Mouse (Mus musculus): ENCODE results near the gene Slc35c2. TPM values are rescaled to one million over a fixed set of nuclear protein-coding genes. Genes with fewer than 3 reads are reported as not detected.
A peak's percentile ranks its signal among the peaks of the same experiment; 100 is the strongest.

The Slc35c2 gene
- polyA plus RNA-seq, 1 experiment from 2014 or later = 62.4 TPM

DNA sequence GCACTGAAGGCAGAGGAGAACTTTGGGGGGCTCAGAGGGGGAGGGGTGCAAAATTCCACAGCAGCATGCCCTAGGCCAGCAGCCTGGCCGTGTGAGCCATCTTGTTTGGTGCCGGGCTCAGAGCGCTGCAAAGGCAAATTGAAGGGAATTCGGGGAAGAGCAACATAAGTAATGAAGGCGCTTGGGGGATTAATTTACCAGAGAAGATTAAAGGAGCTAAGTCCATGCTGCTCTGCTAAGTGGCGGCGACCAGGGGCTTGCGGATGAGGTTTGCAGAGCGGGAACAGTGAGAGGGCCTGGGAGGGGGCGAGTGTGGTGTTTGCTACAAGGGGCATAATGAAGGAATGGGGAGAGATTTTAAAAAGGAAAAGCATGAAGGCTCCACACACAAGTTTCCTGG lies 8.3 kb downstream of the Slc35c2 start:
- no peak for ATAC-seq (ENCODE audit: low FRiP score, low TSS enrichment)
- Histone ChIP-seq H3K4me1 (ENCODE audit: insufficient read depth, low read length) (peaks cover 13% of the 10 kb centered on the region), H3K9ac (replicated peaks; ENCODE audit: low read length) (no peak overlapping the region), H3K9me3 (ENCODE audit: low read length) (no peaks in the 10 kb centered on the region), H3K4me3 (ENCODE audit: low read length) (no peak overlapping the region), H3K27ac (ENCODE audit: low read length) (no peak overlapping the region), H3K36me3 (ENCODE audit: insufficient read depth, low read length) (peaks cover 16% of the 10 kb centered on the region), H3K4me2 (replicated peaks; ENCODE audit: low read depth, low read length) (no peak overlapping the region), H3K27me3 (ENCODE audit: insufficient read depth, low read length) (0 out of 2 replicates have a peak, but pooled peaks cover under 1% of the 10 kb centered on the region)
- WGBS = 62% methylated on average over 10 of the region's 10 CpGs

DNA sequence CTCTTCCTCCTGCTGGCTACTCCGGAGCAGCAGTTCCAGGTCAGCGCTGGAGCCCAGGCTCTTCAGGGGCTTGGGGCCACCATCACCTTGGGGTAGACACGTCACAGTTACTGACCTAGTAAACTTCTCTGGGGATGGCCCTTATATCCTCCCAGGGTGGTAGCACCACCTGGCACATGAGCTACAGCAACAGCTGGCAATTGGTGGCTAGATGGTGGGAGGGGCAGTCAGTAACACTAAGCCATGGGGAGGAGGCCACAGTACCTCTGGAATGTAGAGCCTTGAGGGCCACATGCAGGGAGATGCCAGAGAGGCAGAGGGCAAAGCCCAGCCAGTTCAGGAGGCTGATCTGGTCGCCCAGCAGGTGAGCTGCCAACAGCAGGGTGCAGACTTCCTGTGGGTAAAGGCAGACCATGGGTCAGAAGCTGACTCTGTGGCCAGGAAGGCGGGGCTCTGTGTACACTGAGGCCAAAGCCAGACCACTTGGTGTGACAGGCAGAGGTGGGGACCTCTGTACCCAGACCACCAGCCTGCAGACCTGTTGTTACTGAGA lies 10.4 kb downstream of the Slc35c2 start:
- Histone ChIP-seq H3K9ac (replicated peaks; ENCODE audit: low read length) (no peak overlapping the region), H3K36me3 (ENCODE audit: insufficient read depth, low read length) (peaks cover 16% of the 10 kb centered on the region), H3K4me3 (ENCODE audit: low read length) (no peak overlapping the region), H3K4me1 (ENCODE audit: insufficient read depth, low read length) (peaks cover 13% of the 10 kb centered on the region), H3K27ac (ENCODE audit: low read length) (no peak overlapping the region), H3K27me3 (ENCODE audit: insufficient read depth, low read length) (0 out of 2 replicates have a peak, but pooled peaks cover 4% of the 10 kb centered on the region), H3K9me3 (ENCODE audit: low read length) (no peaks in the 10 kb centered on the region), H3K4me2 (replicated peaks; ENCODE audit: low read depth, low read length) (no peak overlapping the region)
- 83% methylated on average over 5 of the region's 5 CpGs for WGBS
- no peak for ATAC-seq (ENCODE audit: low FRiP score, low TSS enrichment)

DNA sequence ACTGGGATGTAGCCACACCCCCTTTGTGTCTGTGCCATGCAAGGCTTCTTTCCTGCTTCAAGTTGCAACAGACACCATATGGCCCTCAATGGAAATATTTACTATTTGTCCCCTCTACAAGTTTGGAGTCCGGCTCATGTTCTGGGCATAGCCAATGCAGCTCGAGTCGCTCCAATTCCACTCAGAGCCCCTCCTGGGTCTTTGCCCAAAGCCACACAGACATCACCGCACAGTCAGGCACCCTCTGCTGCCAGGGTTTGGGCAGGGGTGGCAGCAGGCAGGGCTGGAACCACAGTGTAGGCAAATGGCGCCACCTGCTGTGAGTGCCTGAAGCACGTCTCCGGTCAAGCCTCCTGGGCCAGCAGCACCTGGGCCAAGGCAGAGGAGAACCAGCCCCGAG lies 11.8 kb downstream of the Slc35c2 start:
- Histone ChIP-seq H3K36me3 (ENCODE audit: insufficient read depth, low read length) (peaks cover 16% of the 10 kb centered on the region), H3K4me3 (ENCODE audit: low read length) (no peak overlapping the region), H3K27me3 (ENCODE audit: insufficient read depth, low read length) (0 out of 2 replicates have a peak, but pooled peaks cover 4% of the 10 kb centered on the region), H3K9me3 (ENCODE audit: low read length) (no peaks in the 10 kb centered on the region), H3K9ac (replicated peaks; ENCODE audit: low read length) (no peak overlapping the region), H3K4me2 (replicated peaks; ENCODE audit: low read depth, low read length) (no peak overlapping the region), H3K4me1 (ENCODE audit: insufficient read depth, low read length) (peaks cover 17% of the 10 kb centered on the region), H3K27ac (ENCODE audit: low read length) (no peak overlapping the region)
- ATAC-seq (ENCODE audit: low FRiP score, low TSS enrichment) = peak; percentile 75
- 18% methylated on average over 8 of the region's 8 CpGs for WGBS

DNA sequence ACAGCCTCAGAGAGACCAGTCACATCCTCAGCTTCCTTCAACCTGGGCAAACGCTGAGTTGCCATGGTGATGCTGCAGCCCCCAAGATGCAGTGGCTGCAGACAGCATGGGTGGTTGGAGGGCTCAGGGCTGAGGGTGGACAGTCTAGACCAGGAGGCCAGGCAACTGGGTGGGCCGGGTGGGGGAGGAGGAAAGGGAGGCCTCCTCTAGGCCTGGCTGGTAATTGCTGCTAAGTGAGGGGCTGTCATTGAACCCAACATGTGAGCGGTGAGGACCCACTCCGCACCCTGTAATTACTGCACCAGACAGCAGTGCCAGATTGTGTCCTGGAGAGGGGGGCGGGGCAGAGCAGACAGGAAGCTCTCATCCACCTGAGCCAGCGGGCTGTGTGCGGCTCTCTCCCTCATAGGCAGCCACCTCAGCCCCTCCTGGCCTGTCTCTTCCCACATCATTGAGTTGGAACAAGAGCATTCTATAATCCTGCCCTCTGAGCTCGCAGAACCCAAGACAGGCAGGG lies 12.5 kb downstream of the Slc35c2 start:
- Histone ChIP-seq H3K4me3 (ENCODE audit: low read length) (no peak overlapping the region), H3K36me3 (ENCODE audit: insufficient read depth, low read length) (peaks cover 16% of the 10 kb centered on the region), H3K4me1 (ENCODE audit: insufficient read depth, low read length) (peaks cover 22% of the 10 kb centered on the region), H3K4me2 (replicated peaks; ENCODE audit: low read depth, low read length) (no peak overlapping the region), H3K27ac (ENCODE audit: low read length) (no peak overlapping the region), H3K27me3 (ENCODE audit: insufficient read depth, low read length) (0 out of 2 replicates have a peak, but pooled peaks cover 4% of the 10 kb centered on the region), H3K9ac (replicated peaks; ENCODE audit: low read length) (no peak overlapping the region), H3K9me3 (ENCODE audit: low read length) (no peaks in the 10 kb centered on the region)
- WGBS = 18% methylated on average over 8 of the region's 8 CpGs
- peak; percentile 46 for ATAC-seq (ENCODE audit: low FRiP score, low TSS enrichment)

DNA sequence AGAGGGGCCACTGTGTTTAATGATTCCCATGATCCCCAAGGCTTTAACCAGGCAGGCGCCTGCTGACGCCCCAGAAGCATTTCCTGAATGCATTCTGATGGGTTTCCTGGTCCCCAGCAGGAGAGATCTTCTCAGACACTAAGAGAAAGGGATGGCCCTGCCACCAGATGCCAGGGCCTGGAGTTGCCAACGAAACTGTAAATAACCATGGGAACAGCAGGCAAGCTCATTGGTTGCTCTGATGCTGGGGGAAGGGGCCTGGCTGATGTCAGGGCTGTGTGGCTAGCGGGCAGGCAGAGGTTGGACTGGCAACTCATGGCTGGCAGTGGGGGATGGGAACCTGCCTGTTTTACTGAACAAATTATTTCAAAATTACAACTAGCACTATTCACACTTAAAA lies 14.1 kb downstream of the Slc35c2 start:
- Histone ChIP-seq H3K27ac (ENCODE audit: low read length) (no peak overlapping the region), H3K4me2 (replicated peaks; ENCODE audit: low read depth, low read length) (no peak overlapping the region)

DNA sequence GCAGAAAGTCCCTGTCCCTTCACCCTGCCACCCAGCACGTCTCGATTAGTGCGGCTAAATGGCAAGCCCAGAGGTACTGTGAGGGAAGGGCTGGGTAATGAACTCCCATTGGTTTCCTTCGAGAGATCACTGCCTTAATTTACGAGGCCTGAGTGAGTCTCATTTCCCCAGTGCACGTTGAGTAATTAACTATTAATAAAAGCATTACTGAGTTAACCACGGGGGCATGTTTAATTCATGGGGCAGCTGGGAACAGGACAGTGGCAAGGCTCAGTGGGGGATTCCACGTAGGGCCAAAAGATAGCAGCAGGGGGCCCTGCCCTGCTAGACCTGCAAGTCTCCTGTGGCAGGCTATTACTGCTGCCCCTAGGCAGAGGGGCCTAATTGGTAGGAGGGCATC lies 16.3 kb downstream of the Slc35c2 start:
- Histone ChIP-seq H3K27me3 (ENCODE audit: insufficient read depth, low read length) (0 out of 2 replicates have a peak, but pooled peaks cover 9% of the 10 kb centered on the region), H3K4me1 (ENCODE audit: insufficient read depth, low read length) (peaks cover 22% of the 10 kb centered on the region), H3K9me3 (ENCODE audit: low read length) (no peaks in the 10 kb centered on the region), H3K9ac (replicated peaks; ENCODE audit: low read length) (no peak overlapping the region), H3K4me3 (ENCODE audit: low read length) (no peak overlapping the region), H3K36me3 (ENCODE audit: insufficient read depth, low read length) (no peaks in the 10 kb centered on the region), H3K27ac (ENCODE audit: low read length) (no peak overlapping the region), H3K4me2 (replicated peaks; ENCODE audit: low read depth, low read length) (no peak overlapping the region)
- 4% methylated on average over 8 of the region's 8 CpGs for WGBS
- no peak for ATAC-seq (ENCODE audit: low FRiP score, low TSS enrichment)

More for the DNA sequence above, 14.1 kb downstream of the Slc35c2 start:
- Histone ChIP-seq H3K9ac (replicated peaks; ENCODE audit: low read length) (no peak overlapping the region), H3K36me3 (ENCODE audit: insufficient read depth, low read length) (peaks cover 16% of the 10 kb centered on the region), H3K27me3 (ENCODE audit: insufficient read depth, low read length) (0 out of 2 replicates have a peak, but pooled peaks cover 4% of the 10 kb centered on the region), H3K4me1 (ENCODE audit: insufficient read depth, low read length) (peaks cover 22% of the 10 kb centered on the region), H3K4me3 (ENCODE audit: low read length) (no peak overlapping the region), H3K9me3 (ENCODE audit: low read length) (no peaks in the 10 kb centered on the region)
- 54% methylated on average over 4 of the region's 4 CpGs for WGBS
- no peak for ATAC-seq (ENCODE audit: low FRiP score, low TSS enrichment)

DNA sequence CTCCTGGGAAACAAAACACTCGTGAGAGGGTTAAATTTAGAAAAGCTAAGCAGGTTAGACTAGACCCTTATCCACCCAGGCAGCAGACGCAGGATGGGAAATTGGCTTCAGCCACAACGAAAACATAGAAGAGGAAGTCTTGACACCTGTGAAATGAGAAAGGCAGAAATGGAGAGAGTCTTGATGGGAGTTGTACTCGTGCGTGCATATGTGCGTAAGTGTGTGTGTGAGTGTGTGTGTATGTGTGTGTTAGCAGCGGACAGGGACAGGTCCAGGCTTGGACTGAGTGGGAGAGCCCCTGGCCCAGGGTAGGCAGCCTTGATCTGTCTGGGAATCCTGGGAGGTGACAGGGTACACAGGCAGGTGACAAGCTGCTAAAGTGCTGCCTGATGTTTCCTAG lies 16.8 kb downstream of the Slc35c2 start:
- Histone ChIP-seq H3K27me3 (ENCODE audit: insufficient read depth, low read length) (0 out of 2 replicates have a peak, but pooled peaks cover 11% of the 10 kb centered on the region), H3K27ac (ENCODE audit: low read length) (no peak overlapping the region), H3K9me3 (ENCODE audit: low read length) (no peaks in the 10 kb centered on the region), H3K36me3 (ENCODE audit: insufficient read depth, low read length) (no peaks in the 10 kb centered on the region), H3K4me1 (ENCODE audit: insufficient read depth, low read length) (peaks cover 21% of the 10 kb centered on the region), H3K9ac (replicated peaks; ENCODE audit: low read length) (no peak overlapping the region), H3K4me3 (ENCODE audit: low read length) (no peak overlapping the region), H3K4me2 (replicated peaks; ENCODE audit: low read depth, low read length) (no peak overlapping the region)
- WGBS = 28% methylated on average over 7 of the region's 7 CpGs
- ATAC-seq (ENCODE audit: low FRiP score, low TSS enrichment) = no peak

DNA sequence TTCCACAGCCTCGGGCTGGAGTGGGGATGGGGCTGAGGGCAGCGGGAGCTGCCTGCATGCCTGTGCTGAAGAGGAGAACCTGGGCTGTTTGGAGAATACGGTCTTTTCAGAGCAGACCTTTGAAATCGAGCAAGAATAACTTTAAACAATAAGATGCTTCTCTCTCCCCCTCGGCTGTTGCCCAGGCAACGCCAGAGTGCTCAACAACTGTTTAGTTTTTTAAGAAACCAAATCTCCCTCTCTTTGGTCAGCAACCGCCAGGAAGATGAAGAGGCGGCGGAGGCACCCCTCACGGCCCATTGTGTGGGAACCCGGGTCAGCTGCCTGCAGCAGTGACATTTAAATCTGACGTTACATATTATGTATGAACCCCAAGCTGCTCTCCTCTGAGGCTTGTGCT lies 20.9 kb downstream of the Slc35c2 start:
- no peaks in the 10 kb centered on the region for H3K9me3 ChIP-seq (ENCODE audit: low read length)
- 12% methylated on average over 12 of the region's 12 CpGs for WGBS
- H3K4me2 ChIP-seq (replicated peaks; ENCODE audit: low read depth, low read length) = no peak overlapping the region
- no peak overlapping the region for H3K27ac ChIP-seq (ENCODE audit: low read length)
- peaks cover 9% of the 10 kb centered on the region; the same call in 1 of the 2 replicates for H3K4me1 ChIP-seq (ENCODE audit: insufficient read depth, low read length)
- no peak for ATAC-seq (ENCODE audit: low FRiP score, low TSS enrichment)
- no peak overlapping the region for H3K4me3 ChIP-seq (ENCODE audit: low read length)
- H3K27me3 ChIP-seq (ENCODE audit: insufficient read depth, low read length) = 0 out of 2 replicates have a peak, but pooled peaks cover 15% of the 10 kb centered on the region
- H3K9ac ChIP-seq (replicated peaks; ENCODE audit: low read length) = no peak overlapping the region
- H3K36me3 ChIP-seq (ENCODE audit: insufficient read depth, low read length) = no peaks in the 10 kb centered on the region

DNA sequence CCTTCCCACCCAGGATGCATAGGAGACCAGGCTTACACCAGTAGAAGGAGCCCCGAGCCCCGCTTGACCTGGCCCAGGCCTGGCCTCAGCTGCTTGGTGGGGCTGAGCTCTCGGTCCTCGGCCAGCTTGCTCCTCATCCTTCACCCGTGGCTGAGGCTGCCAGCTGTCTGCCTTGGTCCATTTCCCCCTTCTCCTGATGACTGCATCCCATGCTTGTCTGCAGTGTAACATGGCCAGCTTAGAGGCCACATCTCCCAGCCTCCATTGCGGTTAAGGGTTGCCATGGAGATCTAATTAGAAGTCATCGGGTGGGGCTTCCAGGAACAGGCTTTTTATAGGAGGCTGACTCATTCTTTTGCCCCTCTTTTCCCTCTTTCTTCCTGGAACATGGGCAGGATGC lies 23.8 kb downstream of the Slc35c2 start:
- WGBS = 59% methylated on average over 7 of the region's 7 CpGs
- ATAC-seq (ENCODE audit: low FRiP score, low TSS enrichment) = no peak

DNA sequence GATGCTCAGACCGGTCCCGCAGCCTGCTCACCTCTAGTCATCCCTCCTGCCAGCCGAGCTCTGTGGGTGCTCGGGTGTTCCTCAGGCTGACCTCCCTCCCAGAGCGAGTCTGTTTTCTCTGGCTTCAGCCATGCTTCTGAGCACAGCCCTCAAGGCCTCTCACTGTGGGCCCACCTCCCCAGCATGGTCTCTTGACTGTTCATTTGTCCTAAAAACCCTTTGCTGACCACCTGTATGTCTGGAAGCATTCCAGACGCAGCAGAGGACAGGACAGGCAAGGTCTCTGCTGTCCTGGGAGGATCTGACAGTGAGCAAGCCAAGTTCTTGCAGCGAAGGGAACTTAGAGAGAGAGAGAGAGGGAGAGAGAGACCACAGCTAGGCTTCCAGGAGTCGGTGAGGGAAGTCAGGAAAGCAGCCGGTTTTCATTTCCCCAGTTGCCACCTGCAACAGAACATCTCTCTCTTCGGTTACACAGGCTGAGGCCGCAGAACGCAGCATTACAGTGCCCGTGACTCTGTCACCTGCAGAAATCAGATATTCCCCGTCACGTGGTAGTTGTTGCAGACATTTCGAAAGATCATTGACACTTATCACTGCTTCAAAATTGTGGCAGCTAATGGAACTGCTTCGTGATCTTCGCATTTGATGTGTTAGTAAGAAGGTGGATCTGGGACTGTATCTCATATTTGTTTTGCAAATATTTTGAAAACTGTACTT lies 25.2 kb downstream of the Slc35c2 start:
- Histone ChIP-seq H3K27me3 (ENCODE audit: insufficient read depth, low read length) (0 out of 2 replicates have a peak, but pooled peaks cover 18% of the 10 kb centered on the region), H3K36me3 (ENCODE audit: insufficient read depth, low read length) (no peaks in the 10 kb centered on the region), H3K4me3 (ENCODE audit: low read length) (no peak overlapping the region), H3K27ac (ENCODE audit: low read length) (no peak overlapping the region), H3K4me1 (ENCODE audit: insufficient read depth, low read length) (no peaks in the 10 kb centered on the region), H3K9ac (replicated peaks; ENCODE audit: low read length) (no peak overlapping the region), H3K9me3 (ENCODE audit: low read length) (no peaks in the 10 kb centered on the region), H3K4me2 (replicated peaks; ENCODE audit: low read depth, low read length) (no peak overlapping the region)
- 57% methylated on average over 18 of the region's 18 CpGs for WGBS
- ATAC-seq (ENCODE audit: low FRiP score, low TSS enrichment) = no peak

More for the DNA sequence above, 23.8 kb downstream of the Slc35c2 start:
- Histone ChIP-seq H3K9ac (replicated peaks; ENCODE audit: low read length) (no peak overlapping the region), H3K36me3 (ENCODE audit: insufficient read depth, low read length) (no peaks in the 10 kb centered on the region), H3K27ac (ENCODE audit: low read length) (no peak overlapping the region), H3K9me3 (ENCODE audit: low read length) (no peaks in the 10 kb centered on the region), H3K4me3 (ENCODE audit: low read length) (no peak overlapping the region), H3K27me3 (ENCODE audit: insufficient read depth, low read length) (0 out of 2 replicates have a peak, but pooled peaks cover 16% of the 10 kb centered on the region), H3K4me1 (ENCODE audit: insufficient read depth, low read length) (no peaks in the 10 kb centered on the region), H3K4me2 (replicated peaks; ENCODE audit: low read depth, low read length) (no peak overlapping the region)

Data from kidney, embryonic 16.5 days (tissue).